Mouse (Mus musculus) embryonic facial prominence, embryonic 15.5 days (tissue): ENCODE data around the gene B3gnt4. TPM values are rescaled to one million over a fixed set of nuclear protein-coding genes. Genes with fewer than 3 reads are reported as not detected.
A peak's percentile ranks its signal among the peaks of the same experiment; 100 is the strongest.
"Not testable (repeated sequence)": the region's sequence is repeated elsewhere in the genome, so short reads cannot be mapped to it uniquely, and the experiment has no call there.

Experiments
- ATAC-seq: fragments of 200-750 bp; cut with Nextera tagmentation; 2 replicates; pipeline ENCODE4 v1.8.0; 2017; ENCODE audit warnings: low read depth, moderate TSS enrichment; ENCODE audit not compliant: insufficient number of reproducible peaks, low FRiP score, low TSS enrichment
- H3K27ac ChIP-seq: fragments of 300-500 bp; sonication (generic); replicated peaks from 2 replicates; pipeline ENCODE4 v1.5.1; 2015; ENCODE audit warnings: mild to moderate bottlenecking, inconsistent platforms
- H3K27me3 ChIP-seq: fragments of 300-500 bp; sonication (generic); 2 replicates; pipeline ENCODE4 v1.6.1; 2015; ENCODE audit warnings: inconsistent platforms
- H3K36me3 ChIP-seq: fragments of 300-500 bp; sonication (generic); 2 replicates; pipeline ENCODE4 v1.6.1; 2015; ENCODE audit warnings: mild to moderate bottlenecking, inconsistent platforms
- H3K4me1 ChIP-seq: fragments of 300-500 bp; sonication (generic); 2 replicates; pipeline ENCODE4 v1.6.1; 2015; ENCODE audit warnings: inconsistent platforms
- H3K4me2 ChIP-seq: fragments of 300-500 bp; sonication (generic); replicated peaks from 2 replicates; pipeline ENCODE4 v1.6.1; 2015; ENCODE audit warnings: mild to moderate bottlenecking, inconsistent platforms
- H3K4me3 ChIP-seq: fragments of 300-500 bp; sonication (generic); replicated peaks from 2 replicates; pipeline ENCODE4 v1.5.1; 2015; ENCODE audit warnings: mild to moderate bottlenecking, inconsistent platforms
- H3K9ac ChIP-seq: fragments of 300-500 bp; sonication (generic); 2 replicates; pipeline ENCODE4 v1.6.1; 2015; ENCODE audit warnings: inconsistent platforms
- H3K9me3 ChIP-seq: fragments of 300-500 bp; sonication (generic); replicated peaks from 2 replicates; pipeline ENCODE4 v1.6.1; 2016; ENCODE audit warnings: inconsistent platforms
- whole genome bisulfite sequencing: fragments of 180-500 bp; shearing (Covaris S2); methylation state at CpG from one replicate; pipeline ENCODE4 v1.1.7; 2015; 5-methylcytosine and 5-hydroxymethylcytosine counted together
- polyA plus RNA-seq: library from polyadenylated mRNA; unstranded; fragments of >200 nt; fragmentation: Nextera tagmentation; extraction: Ambion mirVana; gene quantifications from 2 replicates; pipeline ENCODE4 v1.2.1, GENCODE M21; 2015

Gene B3gnt4
- polyA plus RNA-seq, 1 experiment from 2014 or later = 1.1 TPM

DNA sequence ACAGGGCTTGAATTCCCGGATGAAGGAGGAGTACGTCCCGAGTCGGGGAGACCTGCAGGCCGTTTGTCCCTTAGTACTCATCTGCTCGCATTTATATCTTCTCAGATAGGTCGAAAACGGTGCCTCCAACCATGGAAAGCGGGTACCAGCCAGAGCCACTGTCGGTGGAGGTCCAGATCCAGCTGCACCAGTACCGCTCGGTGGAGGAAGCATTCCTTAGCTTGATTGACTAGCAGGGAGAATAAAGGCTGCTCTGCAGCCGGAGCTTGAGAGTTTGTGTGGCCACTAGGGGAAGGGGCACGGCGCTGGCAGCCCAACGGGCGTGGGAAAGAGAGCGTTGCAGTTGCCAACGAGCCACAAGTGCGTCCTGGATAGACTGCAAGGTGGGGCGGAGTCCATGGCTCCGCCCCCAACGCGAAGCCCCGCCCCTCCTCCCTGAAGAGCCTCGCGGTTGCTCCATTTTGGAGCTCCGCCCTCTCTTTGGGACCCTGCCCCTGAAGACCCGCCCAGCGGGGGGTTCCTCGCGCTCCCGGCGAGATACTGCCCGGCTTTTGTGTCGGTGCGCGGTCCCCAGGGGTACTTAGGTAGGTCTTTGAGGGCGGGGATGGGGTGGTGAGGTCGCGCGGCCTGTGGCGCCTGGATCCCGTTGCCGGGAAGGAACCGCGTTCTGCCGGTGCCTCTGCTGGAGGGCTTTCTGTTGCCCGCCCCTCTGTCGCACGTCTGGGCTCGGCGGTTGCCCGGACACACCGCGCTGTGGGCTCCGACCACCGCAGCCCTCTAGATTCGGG is 2.1 kb upstream of the B3gnt4 start:
- Histone ChIP-seq H3K9ac (peak overlapping the region; percentile 31), H3K27me3 (peaks cover 13% of the 10 kb centered on the region), H3K4me3 (peak overlapping the region; percentile 65), H3K4me2 (peak overlapping the region; percentile 90), H3K4me1 (peaks cover 13% of the 10 kb centered on the region), H3K27ac (no peak overlapping the region), H3K36me3 (peaks cover 14% of the 10 kb centered on the region; the same call in 1 of the 2 replicates), H3K9me3 (no peaks in the 10 kb centered on the region)
- under 1% methylated on average over 58 of the region's 59 CpGs for WGBS
- peak; percentile 86 for ATAC-seq

DNA sequence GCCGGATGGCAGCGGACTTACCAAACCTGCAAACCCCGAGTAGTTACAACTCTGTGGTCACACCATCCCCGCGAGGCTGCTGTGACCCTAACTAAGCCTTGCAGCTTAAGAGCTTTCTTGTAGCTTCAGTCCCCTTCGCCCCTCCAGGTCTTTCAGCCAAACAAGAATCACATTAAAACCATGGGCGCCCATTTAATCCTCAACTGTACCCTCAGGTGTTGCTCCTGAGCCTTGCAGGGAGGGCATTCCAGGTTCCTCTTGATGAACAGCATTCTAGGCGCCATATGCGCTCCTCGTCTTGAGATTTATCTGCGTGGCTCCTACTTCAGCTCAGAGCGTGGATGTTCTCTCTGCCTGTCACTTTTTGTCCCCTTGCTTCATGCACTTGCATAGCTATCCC is 1.3 kb upstream of the B3gnt4 start:
- Histone ChIP-seq H3K9ac (peak overlapping the region; percentile 31), H3K4me2 (peak overlapping the region; percentile 90), H3K27ac (no peak overlapping the region), H3K27me3 (peaks cover 13% of the 10 kb centered on the region), H3K4me1 (peaks cover 13% of the 10 kb centered on the region), H3K4me3 (peak overlapping the region; percentile 65), H3K9me3 (no peaks in the 10 kb centered on the region), H3K36me3 (peaks cover 19% of the 10 kb centered on the region; the same call in 1 of the 2 replicates)
- WGBS = 2% methylated on average over 12 of the region's 12 CpGs
- ATAC-seq = no peak

DNA sequence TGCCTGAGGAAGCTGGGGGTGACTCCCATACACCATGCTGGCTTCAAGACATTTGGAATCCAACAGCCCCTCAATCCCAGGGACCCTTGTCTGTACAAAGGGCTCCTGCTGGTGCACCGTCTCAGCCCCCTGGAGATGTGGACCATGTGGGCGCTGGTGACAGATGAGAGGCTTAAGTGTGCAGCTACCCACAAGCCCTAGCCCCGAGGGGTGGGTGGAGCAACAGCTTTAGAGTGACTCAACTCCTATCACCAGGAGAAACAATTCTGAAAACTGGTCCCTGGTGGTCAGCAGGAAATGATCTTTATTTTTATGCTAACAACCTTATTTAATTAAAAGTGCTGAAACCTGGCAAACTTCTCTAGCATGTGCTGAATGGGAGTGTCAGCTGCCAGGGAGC is 1.2 kb downstream of the B3gnt4 start:
- H3K36me3 ChIP-seq = peaks cover 33% of the 10 kb centered on the region

DNA sequence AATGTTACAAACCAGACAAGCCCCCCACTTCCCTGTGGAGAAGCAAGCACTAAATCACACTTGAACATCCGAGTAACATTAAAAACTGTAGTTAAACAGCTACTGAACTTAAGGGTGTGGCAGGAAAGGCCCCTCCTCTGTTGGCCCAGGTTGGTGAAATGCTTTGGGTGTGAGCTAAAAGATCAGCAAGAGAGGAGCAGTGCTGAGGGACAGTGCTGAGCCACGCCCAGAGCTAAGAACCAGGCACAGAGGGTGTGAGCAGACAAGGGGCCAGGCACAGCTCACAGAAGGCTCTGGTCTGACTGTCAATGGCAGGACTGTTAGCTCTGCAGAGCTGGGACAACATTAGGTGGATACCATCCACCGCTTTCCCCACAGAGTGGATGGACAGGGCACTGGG is 1.8 kb downstream of the B3gnt4 start:
- H3K27ac ChIP-seq = no peak overlapping the region
- H3K27me3 ChIP-seq = peaks cover 12% of the 10 kb centered on the region
- 66% methylated on average over 3 of the region's 3 CpGs for WGBS
- H3K4me2 ChIP-seq = no peak overlapping the region
- no peak overlapping the region for H3K4me3 ChIP-seq
- peaks cover 13% of the 10 kb centered on the region for H3K4me1 ChIP-seq
- H3K9ac ChIP-seq = no peak overlapping the region
- H3K9me3 ChIP-seq = no peaks in the 10 kb centered on the region
- no peak for ATAC-seq
- H3K36me3 ChIP-seq = peaks cover 37% of the 10 kb centered on the region

More for the DNA sequence above, 1.2 kb downstream of the B3gnt4 start:
- not testable (repeated sequence) for H3K4me3 ChIP-seq, H3K9ac ChIP-seq, H3K27ac ChIP-seq, ATAC-seq, H3K4me2 ChIP-seq, H3K9me3 ChIP-seq
- H3K4me1 ChIP-seq = peaks cover 13% of the 10 kb centered on the region
- 73% methylated on average over 3 of the region's 3 CpGs for WGBS
- peaks cover 13% of the 10 kb centered on the region for H3K27me3 ChIP-seq

DNA sequence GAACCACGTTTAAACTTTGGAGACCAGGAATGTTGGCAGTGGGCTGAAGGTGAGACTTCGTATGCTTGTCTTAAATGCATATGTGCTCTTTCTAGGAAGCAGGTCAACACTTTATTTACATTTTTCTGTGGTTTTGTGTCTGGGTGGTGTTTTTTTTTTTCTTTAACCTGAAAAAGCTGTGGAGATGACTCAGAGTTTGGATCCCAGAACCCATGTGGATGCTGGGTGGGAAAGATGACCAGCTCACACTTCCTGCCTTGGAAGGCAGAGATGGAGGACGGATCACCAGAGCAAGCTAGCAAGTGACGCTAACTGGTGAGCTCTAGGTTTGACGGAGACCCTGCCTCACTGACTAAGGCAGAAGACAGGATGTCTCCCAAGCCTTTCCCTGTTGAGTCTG is 4.6 kb downstream of the B3gnt4 start:
- no peak overlapping the region for H3K4me3 ChIP-seq
- H3K27me3 ChIP-seq = no peaks in the 10 kb centered on the region
- no peak overlapping the region for H3K9ac ChIP-seq
- no peak overlapping the region for H3K4me2 ChIP-seq
- H3K27ac ChIP-seq = no peak overlapping the region
- H3K4me1 ChIP-seq = no peaks in the 10 kb centered on the region
- H3K36me3 ChIP-seq = peaks cover 61% of the 10 kb centered on the region
- no peak for ATAC-seq
- 84% methylated on average over 5 of the region's 5 CpGs for WGBS
- H3K9me3 ChIP-seq = no peaks in the 10 kb centered on the region

DNA sequence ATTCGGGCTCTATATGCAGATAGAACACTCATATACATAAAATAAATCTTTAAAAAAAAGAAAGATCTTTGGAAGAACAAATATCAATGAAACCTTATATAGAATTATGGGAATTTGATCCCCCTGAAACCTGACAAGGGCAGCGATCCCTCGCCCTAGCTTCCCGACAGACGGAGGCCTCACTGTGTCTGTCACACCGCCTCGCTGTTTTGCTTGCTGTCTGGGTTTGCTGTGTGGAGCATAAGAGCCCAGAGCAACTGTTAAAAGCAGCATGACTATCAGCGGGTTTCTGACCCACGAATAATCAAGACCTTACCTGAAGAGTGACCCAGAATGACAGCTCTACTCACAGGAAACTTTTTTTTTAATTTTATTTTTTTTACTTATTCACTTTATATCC is 10.4 kb downstream of the B3gnt4 start:
- H3K4me3 ChIP-seq = no peak overlapping the region
- 70% methylated on average over 9 of the region's 9 CpGs for WGBS
- H3K4me1 ChIP-seq = peaks cover 24% of the 10 kb centered on the region
- ATAC-seq = no peak
- no peaks in the 10 kb centered on the region for H3K9me3 ChIP-seq
- no peak overlapping the region for H3K4me2 ChIP-seq
- no peak overlapping the region for H3K9ac ChIP-seq
- no peaks in the 10 kb centered on the region for H3K27me3 ChIP-seq
- H3K36me3 ChIP-seq = peaks cover 33% of the 10 kb centered on the region
- no peak overlapping the region for H3K27ac ChIP-seq

DNA sequence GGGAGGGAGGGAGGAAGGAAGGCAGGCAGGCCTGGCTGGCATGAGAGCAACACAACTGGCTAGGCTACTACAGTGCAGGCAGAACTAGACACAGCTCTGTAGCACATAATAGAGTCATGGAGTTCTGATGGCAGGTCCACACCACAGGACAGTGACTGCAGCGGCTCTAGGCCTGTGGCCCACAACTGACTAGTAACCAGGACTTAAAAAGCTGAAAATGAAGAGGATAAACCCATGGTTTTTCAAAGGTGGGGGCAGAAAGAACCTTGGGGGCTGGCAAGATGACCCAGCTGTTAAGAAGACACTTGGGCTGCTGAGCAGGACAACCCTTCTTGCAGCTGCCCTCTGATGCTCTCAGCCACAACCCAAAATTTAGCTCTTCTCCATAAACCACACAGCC is 11.4 kb downstream of the B3gnt4 start:
- no peak overlapping the region for H3K27ac ChIP-seq
- no peaks in the 10 kb centered on the region for H3K27me3 ChIP-seq
- H3K4me2 ChIP-seq = no peak overlapping the region
- 76% methylated on average over 1 of the region's 1 CpGs for WGBS
- ATAC-seq = no peak
- H3K9ac ChIP-seq = no peak overlapping the region
- peaks cover 32% of the 10 kb centered on the region for H3K36me3 ChIP-seq
- peaks cover 24% of the 10 kb centered on the region for H3K4me1 ChIP-seq
- no peak overlapping the region for H3K4me3 ChIP-seq
- no peaks in the 10 kb centered on the region for H3K9me3 ChIP-seq

DNA sequence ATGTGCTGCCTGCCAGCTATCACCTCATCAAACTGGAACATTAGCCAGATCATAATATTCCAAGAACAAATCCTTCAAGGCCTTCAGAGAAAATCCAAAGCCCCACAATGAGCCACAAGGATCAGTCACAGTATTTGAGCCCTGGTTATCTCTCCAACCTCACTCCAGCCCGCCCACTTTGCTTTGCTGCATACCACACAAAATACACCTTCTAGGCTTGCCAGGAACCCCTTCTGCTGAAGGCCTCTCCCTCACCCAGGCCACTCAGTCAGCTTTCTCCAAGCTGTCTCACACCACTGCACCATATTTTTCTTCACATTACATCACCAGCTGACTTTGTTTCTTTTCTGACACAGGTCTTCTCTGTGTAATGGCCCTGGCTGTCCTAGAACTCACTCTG is 11.9 kb downstream of the B3gnt4 start:
- no peaks in the 10 kb centered on the region for H3K9me3 ChIP-seq

DNA sequence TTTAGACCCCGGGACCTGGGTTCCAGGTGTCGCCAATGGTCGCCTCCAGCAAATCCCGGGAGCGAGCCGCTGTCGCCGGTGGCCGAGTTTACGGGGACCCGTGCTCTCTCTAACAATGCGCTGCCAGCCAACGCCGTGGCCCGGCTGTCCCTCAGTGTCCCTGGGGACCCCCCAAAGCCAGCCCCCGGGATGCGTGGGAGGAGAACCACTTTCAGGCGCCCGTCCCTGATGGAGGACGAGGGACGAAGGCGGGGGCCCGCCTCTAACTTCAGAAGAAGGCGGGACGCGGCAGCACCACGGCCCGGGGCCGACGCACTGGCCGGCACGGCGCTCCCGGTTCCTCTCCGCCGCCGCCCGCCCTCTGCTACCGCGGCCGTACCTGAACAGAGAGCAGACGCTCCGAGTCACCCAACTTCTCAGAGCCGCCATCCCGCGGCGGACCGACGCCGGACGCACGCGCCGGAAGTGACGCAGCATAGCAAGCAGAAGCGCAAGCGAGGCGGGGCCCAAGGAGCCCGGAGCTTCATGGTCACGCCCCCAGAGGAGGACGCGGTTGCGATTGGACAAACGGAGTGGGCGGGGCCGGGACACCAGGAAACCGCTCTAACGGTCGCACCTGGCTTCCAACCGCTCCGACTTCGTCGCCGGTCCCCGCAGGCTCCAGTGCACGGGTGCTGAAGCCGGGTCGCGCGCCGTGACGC is 13.6 kb downstream of the B3gnt4 start, which contains the start of gene Diablo:
Gene Diablo (minus strand): TSS at position 485 of the 701 bp plus-strand sequence.
- Histone ChIP-seq H3K4me1 (peaks cover 24% of the 10 kb centered on the region), H3K27me3 (no peaks in the 10 kb centered on the region), H3K4me2 (peak within 1 kb of the TSS; percentile 94), H3K9ac (peak within 1 kb of the TSS; percentile 72), H3K36me3 (peaks cover 20% of the 10 kb centered on the region), H3K27ac (peak within 1 kb of the TSS; percentile 78), H3K4me3 (peak within 1 kb of the TSS; percentile 95), H3K9me3 (no peaks in the 10 kb centered on the region)
- under 1% methylated on average over 81 of the region's 82 CpGs for WGBS
- peak; percentile 98 for ATAC-seq

More for the DNA sequence above, 11.9 kb downstream of the B3gnt4 start:
- Histone ChIP-seq H3K4me3 (no peak overlapping the region), H3K27ac (no peak overlapping the region), H3K4me1 (peaks cover 24% of the 10 kb centered on the region), H3K36me3 (peaks cover 29% of the 10 kb centered on the region), H3K9ac (no peak overlapping the region), H3K27me3 (no peaks in the 10 kb centered on the region), H3K4me2 (no peak overlapping the region)
- ATAC-seq = no peak
- WGBS = 83% methylated on average over 1 of the region's 1 CpGs

DNA sequence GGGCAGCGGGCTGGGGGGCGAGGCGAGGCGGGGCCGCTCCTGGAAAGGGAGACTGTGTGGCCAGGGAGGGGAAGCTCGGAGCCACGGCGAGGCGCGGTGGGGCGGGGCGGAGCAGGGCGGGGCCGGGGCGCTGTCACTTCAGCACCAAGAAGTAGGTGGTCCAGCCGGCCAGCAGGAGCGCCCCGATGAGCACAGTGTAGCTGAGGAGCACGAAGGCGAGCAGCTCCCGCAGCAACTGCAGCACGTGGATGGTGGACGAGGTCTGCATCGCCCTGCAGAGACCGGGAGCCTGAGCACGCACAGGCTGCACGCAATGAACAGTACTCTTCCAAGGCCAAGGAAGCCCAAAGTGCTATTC is 14.1 kb downstream of the B3gnt4 start:
- H3K4me3 ChIP-seq = peak overlapping the region; percentile 95
- H3K27ac ChIP-seq = no peak overlapping the region
- H3K9me3 ChIP-seq = no peaks in the 10 kb centered on the region
- H3K4me2 ChIP-seq = peak overlapping the region; percentile 94
- peak; percentile 93 for ATAC-seq
- H3K27me3 ChIP-seq = no peaks in the 10 kb centered on the region
- H3K4me1 ChIP-seq = peaks cover 24% of the 10 kb centered on the region
- peaks cover 22% of the 10 kb centered on the region for H3K36me3 ChIP-seq
- under 1% methylated on average over 20 of the region's 27 CpGs for WGBS
- no peak overlapping the region for H3K9ac ChIP-seq

DNA sequence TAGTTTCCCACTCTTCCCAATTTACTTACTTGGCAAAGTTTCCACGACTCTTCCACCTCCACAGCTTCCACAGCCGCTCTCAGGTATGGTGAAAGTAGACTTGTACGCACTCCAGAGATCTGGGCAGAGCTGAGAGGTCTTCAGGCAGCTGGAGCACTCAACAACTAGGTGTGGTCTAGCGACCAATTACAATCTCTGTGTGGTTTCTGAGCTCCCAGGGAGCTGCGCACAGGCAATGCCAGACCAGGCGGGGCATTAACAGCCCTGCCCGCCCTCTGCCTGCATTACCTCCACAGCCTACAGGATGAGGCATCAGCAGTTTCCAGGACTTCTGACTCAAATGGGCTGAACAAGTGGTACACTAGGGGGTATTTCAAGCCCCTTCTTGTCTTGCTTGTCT is 15.0 kb downstream of the B3gnt4 start, which contains the start of gene Gm49027:
Gene Gm49027 (minus strand): TSS at position 208 of the 400 bp plus-strand sequence.
- H3K36me3 ChIP-seq = peaks cover 26% of the 10 kb centered on the region
- ATAC-seq = no peak
- peaks cover 24% of the 10 kb centered on the region for H3K4me1 ChIP-seq
- peak within 1 kb of the TSS; percentile 94 for H3K4me2 ChIP-seq
- WGBS = 88% methylated on average over 7 of the region's 7 CpGs
- no peak within 1 kb of the TSS for H3K27ac ChIP-seq
- no peaks in the 10 kb centered on the region for H3K27me3 ChIP-seq
- H3K9me3 ChIP-seq = no peaks in the 10 kb centered on the region
- H3K4me3 ChIP-seq = peak within 1 kb of the TSS; percentile 95
- H3K9ac ChIP-seq = no peak within 1 kb of the TSS
